Mouse (Mus musculus): ENCODE data around the gene Grid1.

DNA sequence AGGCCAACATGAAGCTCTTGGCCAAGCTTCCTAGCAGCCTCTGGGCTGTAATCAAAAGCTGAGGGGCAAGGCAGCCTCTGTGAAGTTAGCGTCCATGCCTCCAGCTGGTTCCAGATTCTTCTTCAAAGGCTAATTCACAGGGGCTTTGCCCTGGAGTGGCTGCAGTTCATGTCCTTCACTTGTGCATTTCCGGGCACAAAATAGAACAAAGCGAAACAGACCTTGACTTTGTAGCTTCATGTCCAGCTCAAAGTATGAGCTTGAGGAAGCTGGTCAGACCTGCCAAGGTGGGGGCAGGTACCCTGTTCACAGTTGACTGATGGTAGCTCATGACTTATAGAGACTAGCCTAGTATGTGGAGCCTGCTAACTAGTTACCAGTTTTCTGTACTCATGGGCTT lies 356.1 kb downstream of the Grid1 start:
- no peak for TF ChIP-seq CTCF (IDR thresholded peaks at IDR 0.05)
- TF ChIP-seq EP300 (IDR thresholded peaks at IDR 0.05; ENCODE audit: insufficient read depth, low read depth, low read length) = no peak
- TF ChIP-seq POLR2A (IDR thresholded peaks at IDR 0.05; ENCODE audit: insufficient read depth, low read depth, low read length) = no peak
